Mouse (Mus musculus) liver, adult 2 months (tissue): ENCODE measurements around the gene Mad2l2.

Experiments used
- CTCF ChIP-seq: fragments of 200-500 bp; IDR thresholded peaks from 2 replicates; pipeline ENCODE4 v1.5.1; 2011; ENCODE audit warnings: low read depth, low read length, control low read depth
- POLR2A ChIP-seq: fragments of 200-500 bp; IDR thresholded peaks from 2 replicates; pipeline ENCODE4 v1.6.1; 2011; ENCODE audit warnings: low read length, control low read depth; ENCODE audit not compliant: insufficient read depth; ENCODE audit errors: extremely low read depth

DNA sequence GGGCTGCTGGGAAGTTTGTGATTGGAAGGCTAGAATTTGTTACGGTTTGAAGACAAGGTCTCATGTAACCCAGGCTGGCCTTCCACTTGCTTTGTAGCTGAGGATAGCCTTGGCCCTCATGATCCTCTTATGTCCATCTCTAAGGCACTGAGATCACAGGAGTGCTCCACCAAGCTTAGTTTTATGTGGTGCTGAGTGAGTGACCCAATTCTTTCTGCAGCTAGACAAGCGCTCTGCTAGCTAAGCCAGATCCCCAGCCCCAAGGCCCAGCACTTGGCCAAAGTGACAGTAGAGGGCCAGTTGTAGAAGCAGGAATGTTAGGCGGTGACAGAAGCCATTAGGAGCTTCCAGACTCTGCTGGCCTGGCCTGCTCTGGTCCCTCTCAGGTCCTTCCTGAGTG lies 26.0 kb upstream of the Mad2l2 start:
- TF ChIP-seq CTCF, result no peak
- TF ChIP-seq POLR2A, result no peak
